In the genomic region with DNA sequence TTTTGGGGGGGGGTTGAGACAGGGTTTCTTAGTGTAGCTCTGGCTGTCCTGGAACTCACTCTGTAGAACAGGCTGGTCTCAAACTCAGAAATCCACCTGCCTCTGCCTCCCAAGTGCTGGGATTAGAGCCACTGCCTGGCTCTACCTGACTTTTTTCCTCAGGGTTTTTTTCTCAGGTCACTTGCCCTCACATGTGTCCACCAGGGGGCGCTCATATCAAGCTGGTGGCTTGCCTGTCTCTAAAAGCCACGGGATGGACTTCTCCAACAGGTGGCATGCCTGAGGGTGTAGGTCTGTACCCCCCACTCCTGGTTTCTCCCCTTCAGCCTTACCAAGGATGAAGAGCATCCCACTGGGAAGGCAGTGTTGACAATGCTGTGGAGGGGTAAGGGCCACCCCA, we compare ENCODE assay signal across 9 mouse cellular contexts. TPM values are rescaled to one million over a fixed set of nuclear protein-coding genes. Genes with fewer than 3 reads are reported as not detected.
DNase-seq lines count a peak whose midpoint lies in the region; ATAC-seq and TF ChIP-seq lines count a peak whose summit lies in the region.
"Had no signal": no experiment of that assay in that cellular context is flagged by ENCODE, and none has a peak within 500 bp of the region (broad histone marks: within the 10 kb centered on the region; RNA-seq: fewer than 3 reads in every experiment).

No protein-coding gene starts in this region.

- H3K9ac ChIP-seq in stomach, postnatal 0 days (ENCODE audit: low read length), result no peak overlapping the region

- H3K4me3 ChIP-seq in stomach, postnatal 0 days (ENCODE audit: low read depth, low read length), result no peak overlapping the region
- H3K4me3 ChIP-seq: megakaryocyte, embryonic 14.5 days had no signal

- H3K4me2 ChIP-seq in stomach, postnatal 0 days (replicated peaks; ENCODE audit: low read depth), result no peak overlapping the region

- no peaks in the 10 kb centered on the region for H3K27me3 ChIP-seq in stomach, postnatal 0 days (ENCODE audit: control insufficient read depth, insufficient read depth, low read length)

- peak; percentile 92 for TF ChIP-seq CTCF in stomach, postnatal 0 days (IDR thresholded peaks at IDR 0.05; ENCODE audit: low read depth)

- no peaks in the 10 kb centered on the region for H3K4me1 ChIP-seq in stomach, postnatal 0 days (replicated peaks; ENCODE audit: control insufficient read depth, insufficient read depth)

- ATAC-seq in frontal cortex, adult (ENCODE audit: low TSS enrichment), result no peak
- ATAC-seq in common myeloid progenitor, adult 5-6 weeks (replicated peaks; ENCODE audit: low read depth, poor library complexity, severe bottlenecking), result peak; percentile 65
- ATAC-seq in monocyte, adult 5-6 weeks (replicated peaks; ENCODE audit: insufficient number of reproducible peaks, low FRiP score, low TSS enrichment, poor library complexity, severe bottlenecking), result peak; percentile 58; the same call in 1 of the 2 replicates
- ATAC-seq in stomach, postnatal 0 days (ENCODE audit: low FRiP score, low TSS enrichment), result peak; percentile 36; the same call in 1 of the 2 replicates

- peak; percentile 25 to 85 for DNase-seq in frontal cortex, adult 2 months (ENCODE audit: extremely low spot score in 1 of 2, low spot score in 1 of 2)
- peak; percentile 74 for DNase-seq in T-cell, adult 2 months (ENCODE audit: low spot score)
- DNase-seq in heart, postnatal 10 days, result peak; percentile 82 to 92
- peak; percentile 46 to 57 for DNase-seq in layer of hippocampus, postnatal 36 days
- DNase-seq in stomach, postnatal 0 days (ENCODE audit: low spot score), result peak; percentile 91

- intact Hi-C loops in heart, postnatal 10 days (cut with DNase I), result loop anchor here (2.0 to 5.0 kb wide), 3 partner anchors 68 to 236 kb away; no protein-coding TSS in a partner anchor

- no peak overlapping the region for H3K27ac ChIP-seq in stomach, postnatal 0 days (replicated peaks)

- no peak for TF ChIP-seq EP300 in stomach, postnatal 0 days (optimal IDR thresholded peaks at IDR 0.05)

- WGBS in stomach, postnatal 0 days, result 0% methylated on average over 2 of the region's 2 CpGs

- H3K9me3 ChIP-seq in stomach, postnatal 0 days (ENCODE audit: control insufficient read depth, low read length), result no peaks in the 10 kb centered on the region

- H3K36me3 ChIP-seq in stomach, postnatal 0 days (ENCODE audit: control insufficient read depth, insufficient read depth, low read length), result no peaks in the 10 kb centered on the region

RNA-seq across cellular contexts. Expression of a gene that starts 11.5 kb away (rescaled TPM):
- polyA plus RNA-seq in frontal cortex, adult 2 months (2012; rRNA removed), result 1.0 and 1.1 TPM in 2 replicates
- total RNA-seq in common myeloid progenitor, adult 5-6 weeks (2017), result 2.2 and 2.6 TPM in 2 replicates
- total RNA-seq in heart, postnatal 10 days (2021), result 1 to 10 TPM; 1.2 TPM
- total RNA-seq in layer of hippocampus, postnatal 36 days (2021), result under 1 TPM; 0.25 to 0.85 TPM
- total RNA-seq in monocyte, adult 5-6 weeks (2017), result 0.21 TPM in 1 of 3 replicates, not detected in the others
- 26.5 and 30.1 TPM in 2 replicates for polyA plus RNA-seq in stomach, postnatal 0 days (2015; fragmentation: Nextera tagmentation; extraction: Ambion mirVana)

RNA-seq across cellular contexts. Expression of a gene that starts 27.6 kb away (rescaled TPM):
- polyA plus RNA-seq in frontal cortex, adult 2 months (2012; rRNA removed), result 119 and 129 TPM in 2 replicates
- total RNA-seq in common myeloid progenitor, adult 5-6 weeks (2017), result 24.2 and 25.9 TPM in 2 replicates
- total RNA-seq in heart, postnatal 10 days (2021), result 10 to 100 TPM; 92.5 to 99.9 TPM
- 100 to 1,000 TPM; 119 to 126 TPM for total RNA-seq in layer of hippocampus, postnatal 36 days (2021)
- 26.1 to 35.6 TPM (median 28.5 TPM) in 3 replicates for total RNA-seq in monocyte, adult 5-6 weeks (2017)
- polyA plus RNA-seq in stomach, postnatal 0 days (2015; fragmentation: Nextera tagmentation; extraction: Ambion mirVana), result 207 and 211 TPM in 2 replicates

RNA-seq across cellular contexts. Expression of a gene that starts 27.8 kb away (rescaled TPM):
- 50.9 and 51.0 TPM in 2 replicates for polyA plus RNA-seq in frontal cortex, adult 2 months (2012; rRNA removed)
- total RNA-seq in common myeloid progenitor, adult 5-6 weeks (2017), result 21.5 and 34.3 TPM in 2 replicates
- total RNA-seq in heart, postnatal 10 days (2021), result 10 to 100 TPM; 29.7 to 34.0 TPM
- 10 to 100 TPM; 36.1 to 45.4 TPM for total RNA-seq in layer of hippocampus, postnatal 36 days (2021)
- 27.4 to 31.3 TPM (median 30.8 TPM) in 3 replicates for total RNA-seq in monocyte, adult 5-6 weeks (2017)
- 51.9 and 52.6 TPM in 2 replicates for polyA plus RNA-seq in stomach, postnatal 0 days (2015; fragmentation: Nextera tagmentation; extraction: Ambion mirVana)

RNA-seq across cellular contexts. Expression of a gene that starts 47.6 kb away (rescaled TPM):
- 63.4 and 63.9 TPM in 2 replicates for polyA plus RNA-seq in frontal cortex, adult 2 months (2012; rRNA removed)
- total RNA-seq in common myeloid progenitor, adult 5-6 weeks (2017), result 56.9 and 62.6 TPM in 2 replicates
- 10 to 100 TPM; 58.7 to 59.8 TPM for total RNA-seq in heart, postnatal 10 days (2021)
- total RNA-seq in layer of hippocampus, postnatal 36 days (2021), result 10 to 100 TPM; 60.7 to 66.0 TPM
- 18.0 to 34.3 TPM (median 25.7 TPM) in 3 replicates for total RNA-seq in monocyte, adult 5-6 weeks (2017)
- 52.6 and 53.0 TPM in 2 replicates for polyA plus RNA-seq in stomach, postnatal 0 days (2015; fragmentation: Nextera tagmentation; extraction: Ambion mirVana)

RNA-seq across cellular contexts. Expression of a gene that starts 54.3 kb away (rescaled TPM):
- not detected in 2 replicates for polyA plus RNA-seq in frontal cortex, adult 2 months (2012; rRNA removed)
- not detected in 2 replicates for total RNA-seq in common myeloid progenitor, adult 5-6 weeks (2017)
- not detected for total RNA-seq in heart, postnatal 10 days (2021)
- not detected for total RNA-seq in layer of hippocampus, postnatal 36 days (2021)
- not detected in 3 replicates for total RNA-seq in monocyte, adult 5-6 weeks (2017)
- 0.68 and 0.76 TPM in 2 replicates for polyA plus RNA-seq in stomach, postnatal 0 days (2015; fragmentation: Nextera tagmentation; extraction: Ambion mirVana)
